Mouse (Mus musculus): ENCODE results near the gene Inpp5b. TPM values are rescaled to one million over a fixed set of nuclear protein-coding genes. Genes with fewer than 3 reads are reported as not detected.
"Not testable (repeated sequence)": the region's sequence is repeated elsewhere in the genome, so short reads cannot be mapped to it uniquely, and the experiment has no call there.

The Inpp5b gene
- 10 to 100 TPM; 45.2 to 60.9 (median 49.3) TPM for total RNA-seq (2022)

GRCm38 (mm10) chr4:124741376-124742343 is at the start of gene Inpp5b:
Gene Inpp5b, plus strand, starts transcription at chr4:124741850.
- peak; percentile 80 to 83 for DNase-seq (ENCODE audit: low spot score in 2 of 2)

- no peak for DNase-seq (ENCODE audit: low spot score in 2 of 2)
Observed at GRCm38 (mm10) chr4:124692416-124692861, 49.2 kb upstream of the Inpp5b start.

GRCm38 (mm10) chr4:124693135-124693894 is 48.3 kb upstream of the Inpp5b start, which contains the start of gene Utp11:
Gene Utp11, minus strand, starts transcription at chr4:124693600.
- DNase-seq (ENCODE audit: low spot score in 2 of 2) = peak; percentile 85

GRCm38 (mm10) chr4:124694572-124694971 is 47.1 kb upstream of the Inpp5b start:
- no peak for DNase-seq (ENCODE audit: low spot score in 2 of 2)

GRCm38 (mm10) chr4:124695786-124696516 is 45.7 kb upstream of the Inpp5b start:
- DNase-seq (ENCODE audit: low spot score in 2 of 2) = no peak

GRCm38 (mm10) chr4:124699791-124700190 is 41.9 kb upstream of the Inpp5b start:
- DNase-seq (ENCODE audit: low spot score in 2 of 2) = no peak

- no peak for DNase-seq (ENCODE audit: low spot score in 2 of 2)
Observed at GRCm38 (mm10) chr4:124700248-124700971, 41.2 kb upstream of the Inpp5b start, which contains the start of gene Fhl3. Gene Fhl3, plus strand, starts transcription at chr4:124700701.

GRCm38 (mm10) chr4:124701052-124701845 is 40.4 kb upstream of the Inpp5b start:
- no peak for DNase-seq (ENCODE audit: low spot score in 2 of 2)

GRCm38 (mm10) chr4:124701916-124702315 is 39.7 kb upstream of the Inpp5b start:
- no peak for DNase-seq (ENCODE audit: low spot score in 2 of 2)

- no peak for DNase-seq (ENCODE audit: low spot score in 2 of 2)
Observed at GRCm38 (mm10) chr4:124703406-124703805, 38.2 kb upstream of the Inpp5b start.

- DNase-seq (ENCODE audit: low spot score in 2 of 2) = no peak
Observed at GRCm38 (mm10) chr4:124703881-124704796, 37.5 kb upstream of the Inpp5b start.

GRCm38 (mm10) chr4:124704797-124705474 is 36.7 kb upstream of the Inpp5b start:
- DNase-seq (ENCODE audit: low spot score in 2 of 2) = no peak

GRCm38 (mm10) chr4:124705661-124706269 is 35.9 kb upstream of the Inpp5b start:
- no peak for DNase-seq (ENCODE audit: low spot score in 2 of 2)

GRCm38 (mm10) chr4:124707381-124708199 is 34.1 kb upstream of the Inpp5b start:
- not testable (repeated sequence) for DNase-seq (ENCODE audit: low spot score in 2 of 2)

GRCm38 (mm10) chr4:124708200-124708517 is 33.5 kb upstream of the Inpp5b start:
- DNase-seq (ENCODE audit: low spot score in 2 of 2) = not testable (repeated sequence)

GRCm38 (mm10) chr4:124708518-124709477 is 32.9 kb upstream of the Inpp5b start:
- peak in 1 of 2 experiments; percentile 57 for DNase-seq (ENCODE audit: low spot score in 2 of 2)
